ENCODE assay signal across 15 mouse cellular contexts in genomic region chr7:16134951-16135392, GRCm38 (mm10). TPM values are rescaled to one million over a fixed set of nuclear protein-coding genes. Genes with fewer than 3 reads are reported as not detected.
DNase-seq lines count a peak whose midpoint lies in the region; ATAC-seq lines count a peak whose summit lies in the region.
"Had no signal": no experiment of that assay in that cellular context is flagged by ENCODE, and none has a peak within 500 bp of the region (broad histone marks: within the 10 kb centered on the region; RNA-seq: fewer than 3 reads in every experiment).

No protein-coding gene starts in this region.

- no peak overlapping the region for H3K4me3 ChIP-seq in midbrain, embryonic 11.5 days (ENCODE audit: low read depth, low read length)
- no peak overlapping the region for H3K4me3 ChIP-seq in midbrain, embryonic 10.5 days
- H3K4me3 ChIP-seq: embryonic facial prominence, embryonic 13.5 days; liver, embryonic 13.5 days had no signal

- H3K9me3 ChIP-seq in midbrain, embryonic 11.5 days (ENCODE audit: control insufficient read depth, low read length), result no peaks in the 10 kb centered on the region
- no peaks in the 10 kb centered on the region for H3K9me3 ChIP-seq in midbrain, embryonic 10.5 days (replicated peaks)
- H3K9me3 ChIP-seq: embryonic facial prominence, embryonic 13.5 days; liver, embryonic 13.5 days had no signal

- peaks cover 17% of the 10 kb centered on the region for H3K4me1 ChIP-seq in midbrain, embryonic 11.5 days (ENCODE audit: control insufficient read depth, insufficient read depth, low read length)
- H3K4me1 ChIP-seq in midbrain, embryonic 10.5 days, result peaks cover 36% of the 10 kb centered on the region

- peak; percentile 43 for ATAC-seq in midbrain, embryonic 11.5 days (ENCODE audit: low FRiP score)
- ATAC-seq: intestine, postnatal 0 days had no signal

- H3K4me2 ChIP-seq in midbrain, embryonic 11.5 days, result no peak overlapping the region
- H3K4me2 ChIP-seq: embryonic facial prominence, embryonic 13.5 days; liver, embryonic 13.5 days had no signal

- H3K27ac ChIP-seq in midbrain, embryonic 11.5 days (ENCODE audit: low read depth, low read length), result no peak overlapping the region; the same call in 1 of the 2 replicates
- H3K27ac ChIP-seq in midbrain, embryonic 10.5 days (replicated peaks), result no peak overlapping the region
- H3K27ac ChIP-seq: embryonic facial prominence, embryonic 13.5 days; liver, embryonic 13.5 days had no signal

- 65% methylated on average over 7 of the region's 7 CpGs for WGBS in midbrain, embryonic 11.5 days
- 77% methylated on average over 7 of the region's 7 CpGs for WGBS in midbrain, embryonic 10.5 days

- DNase-seq in cerebellum, adult 11-12 months, result peak; percentile 31
- no peak for DNase-seq in cerebellum, adult 18-20 months
- DNase-seq in midbrain, embryonic 11.5 days (ENCODE audit: low spot score, missing footprints), result no peak
- DNase-seq in midbrain, embryonic 10.5 days (ENCODE audit: low spot score), result no peak
- peak; percentile 49 for DNase-seq in mesoderm, embryonic 11.5 days (ENCODE audit: low read depth, low spot score)
- peak; percentile 34 for DNase-seq in retina, embryonic 14.5 days (ENCODE audit: low spot score)
- DNase-seq in layer of hippocampus, adult 11-12 months (ENCODE audit: low spot score), result no peak
- no peak for DNase-seq in gastrocnemius, adult 18-20 months (ENCODE audit: low spot score)
- DNase-seq: adrenal gland, postnatal 36 days; cerebellum, postnatal 25 days; kidney, postnatal 36 days; liver, embryonic 13.5 days; thymus, adult 18-20 months had no signal

- H3K36me3 ChIP-seq in midbrain, embryonic 11.5 days (ENCODE audit: control insufficient read depth, insufficient read depth, low read length), result no peaks in the 10 kb centered on the region
- H3K36me3 ChIP-seq in midbrain, embryonic 10.5 days, result peaks cover 6% of the 10 kb centered on the region; the same call in 1 of the 2 replicates
- H3K36me3 ChIP-seq: liver, embryonic 13.5 days had no signal

- H3K27me3 ChIP-seq in midbrain, embryonic 11.5 days (ENCODE audit: control insufficient read depth, insufficient read depth, low read length), result no peaks in the 10 kb centered on the region
- peaks cover 19% of the 10 kb centered on the region for H3K27me3 ChIP-seq in midbrain, embryonic 10.5 days (ENCODE audit: low read depth, poor library complexity, severe bottlenecking)

- H3K9ac ChIP-seq in midbrain, embryonic 11.5 days (ENCODE audit: low read length), result no peak overlapping the region
- H3K9ac ChIP-seq: embryonic facial prominence, embryonic 13.5 days; liver, embryonic 13.5 days had no signal

RNA-seq across cellular contexts. Expression of gene Slc8a2, which starts 5.3 kb away (rescaled TPM):
- 0.27 and 0.34 TPM in 2 replicates for polyA plus RNA-seq in midbrain, embryonic 11.5 days (2014; fragmentation: Nextera tagmentation; extraction: Ambion mirVana)
- 0.21 and 0.25 TPM in 2 replicates for polyA plus RNA-seq in midbrain, embryonic 10.5 days (2016; fragmentation: Nextera tagmentation; extraction: Ambion mirVana)
- under 1 TPM; 0.11 to 0.21 TPM for total RNA-seq in gastrocnemius, adult 18-20 months (2021)
- polyA plus RNA-seq: liver, embryonic 13.5 days had no signal

RNA-seq across cellular contexts. Expression of gene Kptn, which starts 15.3 kb away (rescaled TPM):
- 16.2 and 18.2 TPM in 2 replicates for polyA plus RNA-seq in midbrain, embryonic 11.5 days (2014; fragmentation: Nextera tagmentation; extraction: Ambion mirVana)
- 28.8 and 30.6 TPM in 2 replicates for polyA plus RNA-seq in midbrain, embryonic 10.5 days (2016; fragmentation: Nextera tagmentation; extraction: Ambion mirVana)
- 10 to 100 TPM; 10.2 to 12.6 TPM for total RNA-seq in gastrocnemius, adult 18-20 months (2021)

RNA-seq across cellular contexts. Expression of gene Napa, which starts 36.7 kb away (rescaled TPM):
- polyA plus RNA-seq in midbrain, embryonic 11.5 days (2014; fragmentation: Nextera tagmentation; extraction: Ambion mirVana), result 162 and 165 TPM in 2 replicates
- polyA plus RNA-seq in midbrain, embryonic 10.5 days (2016; fragmentation: Nextera tagmentation; extraction: Ambion mirVana), result 187 and 188 TPM in 2 replicates
- total RNA-seq in gastrocnemius, adult 18-20 months (2021), result 100 to 1,000 TPM; 101 to 131 TPM

RNA-seq across cellular contexts. Expression of gene Meis3, which starts 39.9 kb away (rescaled TPM):
- polyA plus RNA-seq in midbrain, embryonic 11.5 days (2014; fragmentation: Nextera tagmentation; extraction: Ambion mirVana), result 74.7 and 80.7 TPM in 2 replicates
- 80.7 and 99.3 TPM in 2 replicates for polyA plus RNA-seq in midbrain, embryonic 10.5 days (2016; fragmentation: Nextera tagmentation; extraction: Ambion mirVana)
- 1 to 10 TPM in 1 of 2 experiments, under 1 TPM in 1; 0.62 to 1.4 TPM for total RNA-seq in gastrocnemius, adult 18-20 months (2021)

Comparison
In these comparisons a context has a peak if more than half of its experiments do, and no peak if none do; other contexts are left out.
1. DNase-seq: peak in cerebellum, adult 11-12 months (single experiment), mesoderm, embryonic 11.5 days (single experiment) and retina, embryonic 14.5 days (single experiment); none in cerebellum, adult 18-20 months (0 of 2), midbrain, embryonic 11.5 days (single experiment), midbrain, embryonic 10.5 days (single experiment), layer of hippocampus, adult 11-12 months (single experiment) and gastrocnemius, adult 18-20 months (single experiment).